Mouse (Mus musculus): ENCODE measurements around the gene Grid2ip.

DNA sequence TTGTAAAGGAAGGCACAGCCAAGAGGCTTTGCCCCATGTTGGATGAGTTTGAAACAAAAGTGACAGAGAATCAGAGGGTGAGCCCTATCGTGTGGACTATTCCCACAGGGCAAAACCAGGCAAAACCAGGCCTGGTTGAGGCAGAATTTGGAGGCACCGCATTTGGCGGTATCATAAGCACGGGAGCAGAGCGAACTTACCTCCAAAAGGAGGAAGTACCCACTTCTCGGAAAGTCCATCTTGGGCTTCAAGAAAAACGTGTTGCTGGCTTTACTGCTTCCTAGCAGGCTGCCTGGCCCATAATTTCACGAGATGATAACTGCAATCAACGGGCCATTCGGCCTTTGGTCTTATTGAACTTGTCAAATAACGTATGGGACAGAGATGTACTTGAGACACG is 84.6 kb downstream of the Grid2ip start:
- no peak for TF ChIP-seq CTCF (IDR thresholded peaks at IDR 0.05; ENCODE audit: low read depth)
- no peak for TF ChIP-seq EP300 (IDR thresholded peaks at IDR 0.05; ENCODE audit: low read depth)

Data from heart, postnatal 0 days (tissue).